Mouse (Mus musculus): ENCODE results near the gene Pf4.

Pf4 gene

GRCm38 (mm10) chr5:90771880-90772653, at the start of gene Pf4:
TSS of gene Pf4 (plus strand) at chr5:90772435.
- DNase-seq (ENCODE audit: low spot score): no peak

GRCm38 (mm10) chr5:90722656-90723055, 49.6 kb upstream of the Pf4 start:
- no peak for DNase-seq (ENCODE audit: low spot score)

- no peak for DNase-seq (ENCODE audit: low spot score)
These were observed 44.0 kb upstream of the Pf4 start for GRCm38 (mm10) chr5:90728254-90728653.

GRCm38 (mm10) chr5:90731480-90731879, 40.8 kb upstream of the Pf4 start:
- no peak for DNase-seq (ENCODE audit: low spot score)

GRCm38 (mm10) chr5:90742029-90742428, 30.2 kb upstream of the Pf4 start:
- DNase-seq (ENCODE audit: low spot score): no peak

- DNase-seq (ENCODE audit: low spot score): no peak
These were observed 18.3 kb upstream of the Pf4 start for GRCm38 (mm10) chr5:90753934-90754333.

- DNase-seq (ENCODE audit: low spot score): no peak
These were observed 14.1 kb upstream of the Pf4 start for GRCm38 (mm10) chr5:90758020-90758605.

- peak; percentile 48 for DNase-seq (ENCODE audit: low spot score)
These were observed 12.9 kb upstream of the Pf4 start, which contains the start of gene Cxcl5 for GRCm38 (mm10) chr5:90759077-90760065. TSS of gene Cxcl5 (plus strand) at chr5:90759360.

GRCm38 (mm10) chr5:90760303-90760702, 11.9 kb upstream of the Pf4 start:
- DNase-seq (ENCODE audit: low spot score): no peak

GRCm38 (mm10) chr5:90760844-90761243, 11.4 kb upstream of the Pf4 start:
- DNase-seq (ENCODE audit: low spot score): no peak

- no peak for DNase-seq (ENCODE audit: low spot score)
These were observed 10.4 kb upstream of the Pf4 start for GRCm38 (mm10) chr5:90761834-90762233.

- DNase-seq (ENCODE audit: low spot score): no peak
These were observed 8.1 kb upstream of the Pf4 start for GRCm38 (mm10) chr5:90763912-90764665.

- no peak for DNase-seq (ENCODE audit: low spot score)
These were observed 6.2 kb upstream of the Pf4 start for GRCm38 (mm10) chr5:90765821-90766606.

- DNase-seq (ENCODE audit: low spot score): no peak
These were observed 4.0 kb upstream of the Pf4 start, which contains the start of gene Ppbp for GRCm38 (mm10) chr5:90768218-90768617. TSS of gene Ppbp (plus strand) at chr5:90768518.

GRCm38 (mm10) chr5:90771369-90771768, 866 bp upstream of the Pf4 start:
- no peak for DNase-seq (ENCODE audit: low spot score)

- DNase-seq (ENCODE audit: low spot score): no peak
These were observed 3.3 kb downstream of the Pf4 start for GRCm38 (mm10) chr5:90775562-90775961.

- no peak for DNase-seq (ENCODE audit: low spot score)
These were observed 5.4 kb downstream of the Pf4 start for GRCm38 (mm10) chr5:90777621-90778020.

GRCm38 (mm10) chr5:90778856-90779255, 6.6 kb downstream of the Pf4 start:
- DNase-seq (ENCODE audit: low spot score): no peak

GRCm38 (mm10) chr5:90783697-90784096, 11.5 kb downstream of the Pf4 start:
- no peak for DNase-seq (ENCODE audit: low spot score)

- DNase-seq (ENCODE audit: low spot score): peak; percentile 64
These were observed 13.7 kb downstream of the Pf4 start, which contains the start of gene Cxcl3 for GRCm38 (mm10) chr5:90785659-90786588. TSS of gene Cxcl3 (plus strand) at chr5:90786103.
